Mouse (Mus musculus): ENCODE measurements at regions not wholly inside any gene's neighbourhood (a gene's known extent, or its start where the extent isn't known, plus 50 kb on each side); places are given as distances from the start of the nearest gene placed in this dataset.

GRCm38 (mm10) chr3:18905769-18906168 is 722.7 kb downstream of the 1700064H15Rik start:
- no peak for TF ChIP-seq CTCF (IDR thresholded peaks at IDR 0.05; ENCODE audit: control insufficient read depth, insufficient read depth, low read length)
- TF ChIP-seq POLR2A (IDR thresholded peaks at IDR 0.05; ENCODE audit: borderline replicate concordance, control insufficient read depth, low read depth, low read length): no peak

All from bone marrow, adult 2 months (tissue).